In the genomic region with DNA sequence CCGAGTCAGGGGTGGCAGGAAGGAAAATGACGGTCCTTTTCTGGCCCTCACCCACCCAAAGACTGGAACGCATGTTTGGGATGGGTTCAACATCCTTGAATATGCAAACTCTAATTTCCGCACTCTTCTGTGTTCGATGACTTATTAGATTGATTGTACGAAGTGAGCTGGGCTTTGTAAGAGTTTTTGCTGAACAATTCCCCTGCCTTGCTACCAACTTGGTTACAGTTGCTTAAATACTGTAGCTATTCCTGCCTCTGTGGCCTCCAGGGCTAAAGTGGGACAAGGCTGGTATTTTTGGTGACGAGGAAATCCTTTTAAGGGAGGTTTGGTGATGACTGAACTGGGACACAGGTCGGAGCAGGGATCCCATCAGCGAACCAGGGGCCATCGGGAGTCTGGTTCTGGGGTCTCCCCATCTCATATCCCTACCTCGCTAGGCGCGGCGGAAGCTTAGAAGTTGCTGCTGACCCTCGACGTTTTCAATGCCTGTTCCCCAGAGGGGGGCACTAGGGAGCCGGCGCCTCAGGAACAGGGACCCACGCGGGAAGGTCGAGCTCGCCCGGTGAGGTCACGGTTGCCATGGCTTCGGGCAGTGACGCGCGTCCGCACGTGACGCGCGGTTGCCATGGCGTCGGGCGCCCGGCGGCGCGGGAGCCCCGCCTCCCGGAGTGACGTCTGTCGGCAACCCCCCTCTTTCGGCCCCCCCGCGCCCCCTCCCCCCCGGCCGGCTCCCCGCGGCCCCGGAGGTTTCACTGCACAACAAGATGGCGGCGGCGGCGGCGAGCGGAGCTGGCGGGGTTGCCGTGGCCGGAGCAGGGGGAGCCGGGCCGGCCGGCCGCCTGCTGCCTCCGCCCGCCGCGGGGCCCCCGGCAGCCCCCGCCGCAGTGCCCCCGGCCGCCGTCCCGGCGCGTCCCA, we compare ENCODE assay signal across 1 mouse cellular context.
TF ChIP-seq lines count a peak whose summit lies in the region.

A gene (minus strand): TSS at position 600 of the 918 bp plus-strand sequence.
A gene (plus strand): TSS at position 730 of the 918 bp plus-strand sequence.

TF ChIP-seq in MEL, 35 proteins besides CTCF, POLR2A, EP300 and RAD21 (continued from another document):
- peak; percentile 28 for TF ChIP-seq NELFE (IDR thresholded peaks at IDR 0.05; ENCODE audit: low read depth, low read length)
- 0 out of 2 replicates have a peak, but pooled peaks have one; percentile 51 for TF ChIP-seq TBP (IDR thresholded peaks at IDR 0.05; ENCODE audit: low read depth, low read length)
- peak; percentile 51 to 91 for TF ChIP-seq USF2 (IDR thresholded peaks at IDR 0.05; ENCODE audit: borderline replicate concordance in 1 of 2, insufficient read depth in 1 of 2, low read depth in 1 of 2, low read length in 2 of 2)
- peak; percentile 88 for TF ChIP-seq ELF1 (IDR thresholded peaks at IDR 0.05; ENCODE audit: low read depth, low read length)
- no peak for TF ChIP-seq POLR2AphosphoS2 (IDR thresholded peaks at IDR 0.05; ENCODE audit: low read length)
- TF ChIP-seq MAZ (IDR thresholded peaks at IDR 0.05; ENCODE audit: low read depth, low read length), result peak; percentile 45; the same call in 1 of the 2 replicates
- peak; percentile 96 for TF ChIP-seq USF1 (IDR thresholded peaks at IDR 0.05; ENCODE audit: low read depth, low read length)
- TF ChIP-seq CHD2 (IDR thresholded peaks at IDR 0.05; ENCODE audit: low read length), result no peak
- no peak for TF ChIP-seq TAL1 (IDR thresholded peaks at IDR 0.05; ENCODE audit: low read length)
- no peak for TF ChIP-seq TCF12 (IDR thresholded peaks at IDR 0.05; ENCODE audit: low read depth, low read length)
- no peak for TF ChIP-seq E2F4 (IDR thresholded peaks at IDR 0.05; ENCODE audit: borderline replicate concordance, low read depth, low read length)
- no peak for TF ChIP-seq ZNF384 (IDR thresholded peaks at IDR 0.05; ENCODE audit: low read depth, low read length)
- peak; percentile 78 for TF ChIP-seq ETS1 (IDR thresholded peaks at IDR 0.05; ENCODE audit: low read depth, low read length)
- TF ChIP-seq SIN3A (IDR thresholded peaks at IDR 0.05; ENCODE audit: low read length), result peak; percentile 98
- TF ChIP-seq RCOR1 (IDR thresholded peaks at IDR 0.05; ENCODE audit: low read depth, low read length), result no peak
- no peak for TF ChIP-seq MEF2A (IDR thresholded peaks at IDR 0.05; ENCODE audit: extremely low read depth, insufficient replicate concordance, low read depth, low read length, poor library complexity, severe bottlenecking)
- 0 out of 2 replicates have a peak, but pooled peaks have one; percentile 9 for TF ChIP-seq ZMIZ1 (IDR thresholded peaks at IDR 0.05; ENCODE audit: low read depth, low read length)
- TF ChIP-seq MAX (IDR thresholded peaks at IDR 0.05; ENCODE audit: low read length), result peak; percentile 92
- TF ChIP-seq BHLHE40 (IDR thresholded peaks at IDR 0.05; ENCODE audit: borderline replicate concordance, low read depth, low read length), result peak; percentile 99
- no peak for TF ChIP-seq NRF1 (IDR thresholded peaks at IDR 0.05; ENCODE audit: insufficient read depth, low read depth, low read length, poor library complexity, severe bottlenecking)
- TF ChIP-seq MYB (IDR thresholded peaks at IDR 0.05; ENCODE audit: low read depth, low read length), result no peak
- peak; percentile 97 for TF ChIP-seq MXI1 (IDR thresholded peaks at IDR 0.05; ENCODE audit: low read depth, low read length)
- peak; percentile 86 for TF ChIP-seq CHD1 (IDR thresholded peaks at IDR 0.05; ENCODE audit: low read depth, low read length)
- TF ChIP-seq HCFC1 (IDR thresholded peaks at IDR 0.05; ENCODE audit: low read depth, low read length), result peak; percentile 58; the same call in 1 of the 2 replicates
